Mouse (Mus musculus): ENCODE data around the gene Aox1. TPM values are rescaled to one million over a fixed set of nuclear protein-coding genes. Genes with fewer than 3 reads are reported as not detected.

Gene Aox1
- polyA plus RNA-seq, 1 experiment from 2014 or later: 0.36 TPM

DNA sequence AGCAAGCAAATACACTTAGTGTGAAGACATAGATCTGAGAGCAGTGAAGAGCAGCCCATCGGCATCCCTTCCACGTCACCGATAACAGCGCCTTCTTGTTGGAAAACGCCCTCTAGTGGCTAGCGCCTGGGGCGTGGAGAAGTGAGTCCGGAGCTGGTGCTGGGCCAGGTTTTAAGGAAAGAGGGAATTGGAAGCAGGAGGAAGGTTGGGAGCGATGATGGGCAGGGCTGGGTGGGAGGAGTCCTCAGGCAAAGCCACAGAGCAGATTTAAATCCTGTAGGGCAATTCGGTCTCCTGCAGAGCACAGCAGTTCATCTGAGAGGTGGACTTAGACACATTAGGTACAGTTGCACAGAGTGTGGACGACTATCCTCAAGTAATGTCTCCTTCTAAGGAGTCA, 83.1 kb downstream of the Aox1 start, which contains the start of gene Aox3:
Aox3 (plus strand) TSS at position 251 of the 400 bp plus-strand sequence.
- no peak within 1 kb of the TSS for H3K27ac ChIP-seq (ENCODE audit: low read depth, low read length)
- no peaks in the 10 kb centered on the region for H3K27me3 ChIP-seq (replicated peaks; ENCODE audit: control insufficient read depth, insufficient read depth, low read length)
- no peaks in the 10 kb centered on the region for H3K4me1 ChIP-seq (ENCODE audit: control insufficient read depth, insufficient read depth, low read depth, low read length)
- no peaks in the 10 kb centered on the region for H3K36me3 ChIP-seq (ENCODE audit: control insufficient read depth, insufficient read depth, low read length)
- ATAC-seq: peak; percentile 88
- H3K9ac ChIP-seq (ENCODE audit: low read depth, low read length): no peak within 1 kb of the TSS
- 0 out of 2 replicates have a peak within 1 kb of the TSS, but pooled peaks have one; percentile 7 for H3K4me3 ChIP-seq (ENCODE audit: low read length)
- no peaks in the 10 kb centered on the region for H3K9me3 ChIP-seq (ENCODE audit: control insufficient read depth, low read length)
- WGBS: 13% methylated on average over 11 of the region's 11 CpGs
- H3K4me2 ChIP-seq (ENCODE audit: low read length): peak within 1 kb of the TSS; percentile 36

DNA sequence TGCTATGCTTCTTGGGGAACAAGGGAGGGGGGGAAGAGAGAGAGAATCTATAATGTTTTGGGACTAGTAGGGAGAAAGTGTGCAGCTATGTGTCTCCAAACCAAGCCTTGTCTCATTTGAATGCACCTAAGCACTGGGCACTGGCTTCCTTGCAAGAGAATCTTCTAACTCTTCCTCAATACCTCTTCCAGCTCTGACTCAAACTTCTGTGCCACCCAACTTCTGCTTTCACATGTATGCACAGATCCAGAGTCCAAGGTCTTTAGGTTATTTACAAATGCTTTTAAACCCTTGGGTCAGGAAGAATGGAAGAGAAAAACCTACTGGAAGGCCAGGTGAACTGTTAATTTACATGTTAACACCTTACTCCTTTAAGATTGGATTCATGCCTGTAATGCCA, 83.7 kb downstream of the Aox1 start:
- H3K27ac ChIP-seq (ENCODE audit: low read depth, low read length): no peak overlapping the region
- H3K27me3 ChIP-seq (replicated peaks; ENCODE audit: control insufficient read depth, insufficient read depth, low read length): no peaks in the 10 kb centered on the region
- no peaks in the 10 kb centered on the region for H3K4me1 ChIP-seq (ENCODE audit: control insufficient read depth, insufficient read depth, low read depth, low read length)
- H3K36me3 ChIP-seq (ENCODE audit: control insufficient read depth, insufficient read depth, low read length): no peaks in the 10 kb centered on the region
- no peak overlapping the region for H3K4me2 ChIP-seq (ENCODE audit: low read length)
- no peak overlapping the region for H3K9ac ChIP-seq (ENCODE audit: low read depth, low read length)
- no peak for ATAC-seq
- no peaks in the 10 kb centered on the region for H3K9me3 ChIP-seq (ENCODE audit: control insufficient read depth, low read length)
- no peak overlapping the region for H3K4me3 ChIP-seq (ENCODE audit: low read length)

DNA sequence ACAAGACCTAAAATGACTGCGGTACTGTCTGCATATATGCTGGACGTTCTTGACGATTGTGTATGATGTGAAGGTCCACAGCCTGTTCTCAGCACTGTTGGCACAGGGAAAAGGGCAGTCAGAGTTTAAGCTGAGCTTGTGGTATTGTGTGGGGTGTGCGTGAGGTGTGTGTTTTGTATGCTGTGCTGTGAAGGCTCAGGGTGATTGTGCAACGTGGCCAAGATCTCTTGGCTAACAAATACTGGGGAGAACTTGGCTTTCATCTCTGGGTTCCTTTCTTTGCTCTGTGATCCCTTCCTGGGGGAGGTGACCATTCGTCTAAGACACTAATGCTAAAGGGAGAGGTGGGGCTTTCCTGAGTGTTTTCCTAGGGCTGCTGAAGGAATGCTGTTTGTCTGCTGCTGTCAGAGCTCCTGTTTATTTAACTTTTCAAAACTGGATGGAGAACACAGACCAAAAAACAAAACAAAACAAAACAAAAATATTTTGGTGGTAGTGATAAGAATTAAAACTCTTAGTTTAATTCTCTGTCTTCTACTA, 84.4 kb downstream of the Aox1 start:
- no peak for ATAC-seq

DNA sequence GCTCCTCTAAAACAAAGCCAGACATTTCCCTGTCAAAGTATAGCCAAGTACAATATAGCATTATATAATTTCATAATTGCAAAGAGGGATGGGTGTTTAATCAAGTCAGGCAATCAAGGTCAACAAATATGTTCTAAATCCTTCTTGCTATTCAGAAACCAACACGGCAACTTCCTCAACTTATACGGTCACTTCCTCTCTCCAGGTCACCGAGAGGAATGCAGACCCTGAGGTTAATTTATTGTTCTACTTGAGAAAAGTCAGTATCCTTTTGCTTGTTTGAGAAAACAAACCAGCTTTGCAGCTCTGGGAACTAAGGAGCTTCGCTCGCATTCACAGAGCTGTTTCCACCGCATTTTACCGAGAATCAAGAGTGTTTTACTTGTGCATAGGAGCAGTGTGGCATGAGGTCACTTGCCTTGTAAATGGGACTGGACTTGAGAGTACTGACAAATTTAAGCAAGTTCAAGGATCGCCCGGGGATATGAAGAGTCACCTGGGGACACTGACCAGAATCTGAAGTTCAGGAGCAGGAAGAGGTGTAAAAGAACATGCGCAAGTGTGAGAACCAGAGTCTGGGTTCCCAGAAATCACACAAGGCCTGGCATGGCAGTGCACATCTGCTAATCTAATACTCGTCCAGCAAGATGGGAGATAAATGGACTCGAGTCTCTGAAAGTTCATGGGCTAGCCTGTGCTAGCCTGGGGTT, 85.1 kb downstream of the Aox1 start:
- no peak for ATAC-seq
- no peak overlapping the region for H3K9ac ChIP-seq (ENCODE audit: low read depth, low read length)
- H3K9me3 ChIP-seq (ENCODE audit: control insufficient read depth, low read length): no peaks in the 10 kb centered on the region
- H3K4me2 ChIP-seq (ENCODE audit: low read length): no peak overlapping the region
- H3K36me3 ChIP-seq (ENCODE audit: control insufficient read depth, insufficient read depth, low read length): no peaks in the 10 kb centered on the region
- 77% methylated on average over 12 of the region's 12 CpGs for WGBS
- H3K27me3 ChIP-seq (replicated peaks; ENCODE audit: control insufficient read depth, insufficient read depth, low read length): no peaks in the 10 kb centered on the region
- H3K27ac ChIP-seq (ENCODE audit: low read depth, low read length): no peak overlapping the region
- H3K4me1 ChIP-seq (ENCODE audit: control insufficient read depth, insufficient read depth, low read depth, low read length): no peaks in the 10 kb centered on the region
- no peak overlapping the region for H3K4me3 ChIP-seq (ENCODE audit: low read length)

More for the DNA sequence above, 84.4 kb downstream of the Aox1 start:
- 77% methylated on average over 6 of the region's 6 CpGs for WGBS
- Histone ChIP-seq H3K9me3 (ENCODE audit: control insufficient read depth, low read length) (no peaks in the 10 kb centered on the region), H3K9ac (ENCODE audit: low read depth, low read length) (no peak overlapping the region), H3K4me3 (ENCODE audit: low read length) (no peak overlapping the region), H3K4me1 (ENCODE audit: control insufficient read depth, insufficient read depth, low read depth, low read length) (no peaks in the 10 kb centered on the region), H3K27ac (ENCODE audit: low read depth, low read length) (no peak overlapping the region), H3K4me2 (ENCODE audit: low read length) (no peak overlapping the region), H3K27me3 (replicated peaks; ENCODE audit: control insufficient read depth, insufficient read depth, low read length) (no peaks in the 10 kb centered on the region), H3K36me3 (ENCODE audit: control insufficient read depth, insufficient read depth, low read length) (no peaks in the 10 kb centered on the region)

DNA sequence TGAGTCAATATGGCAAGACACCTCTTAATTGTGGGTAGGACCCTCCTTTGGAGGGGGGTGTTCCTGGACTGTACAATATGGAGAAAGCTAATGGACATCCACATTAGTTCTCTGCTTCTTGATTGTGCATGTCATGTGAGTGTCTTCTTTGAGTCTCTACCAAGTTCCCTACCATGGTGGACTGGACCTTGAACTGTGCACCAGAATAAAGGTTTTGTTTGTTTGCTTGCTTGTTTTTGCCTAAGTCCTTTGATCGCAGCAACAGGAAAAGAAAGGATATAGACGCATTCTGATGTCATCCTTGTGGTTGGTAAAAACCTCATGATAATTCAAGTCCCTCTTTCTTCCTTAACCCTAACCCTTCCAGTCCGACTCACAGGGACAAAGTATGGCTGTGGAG, 88.5 kb downstream of the Aox1 start:
- WGBS: 92% methylated on average over 3 of the region's 3 CpGs

DNA sequence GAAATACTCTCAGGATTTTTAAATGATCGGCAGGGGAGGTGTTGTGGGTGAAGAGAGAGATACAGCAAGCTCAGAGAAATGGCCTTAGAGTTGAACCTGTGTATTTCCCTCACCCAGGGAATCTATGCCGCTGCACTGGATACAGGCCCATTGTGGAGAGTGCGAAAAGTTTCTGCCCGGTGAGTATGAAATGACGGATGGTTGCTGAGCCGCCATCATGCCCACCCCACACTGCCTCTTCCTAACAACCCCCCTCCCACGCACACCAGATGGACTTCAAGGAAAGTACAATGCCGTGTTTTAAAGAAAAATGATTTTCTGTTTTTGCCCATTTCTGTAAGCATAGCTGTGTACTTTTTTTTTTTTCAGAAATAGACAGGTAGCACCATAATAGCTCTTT, 95.2 kb downstream of the Aox1 start:
- Histone ChIP-seq H3K9ac (ENCODE audit: low read depth, low read length) (no peak overlapping the region), H3K27ac (ENCODE audit: low read depth, low read length) (no peak overlapping the region), H3K27me3 (replicated peaks; ENCODE audit: control insufficient read depth, insufficient read depth, low read length) (no peaks in the 10 kb centered on the region), H3K36me3 (ENCODE audit: control insufficient read depth, insufficient read depth, low read length) (no peaks in the 10 kb centered on the region), H3K9me3 (ENCODE audit: control insufficient read depth, low read length) (no peaks in the 10 kb centered on the region), H3K4me2 (ENCODE audit: low read length) (no peak overlapping the region), H3K4me3 (ENCODE audit: low read length) (no peak overlapping the region), H3K4me1 (ENCODE audit: control insufficient read depth, insufficient read depth, low read depth, low read length) (no peaks in the 10 kb centered on the region)
- no peak for ATAC-seq
- WGBS: 87% methylated on average over 8 of the region's 8 CpGs

More for the DNA sequence above, 88.5 kb downstream of the Aox1 start:
- H3K4me1 ChIP-seq (ENCODE audit: control insufficient read depth, insufficient read depth, low read depth, low read length): no peaks in the 10 kb centered on the region
- H3K9me3 ChIP-seq (ENCODE audit: control insufficient read depth, low read length): no peaks in the 10 kb centered on the region
- H3K36me3 ChIP-seq (ENCODE audit: control insufficient read depth, insufficient read depth, low read length): no peaks in the 10 kb centered on the region
- no peak for ATAC-seq
- H3K4me2 ChIP-seq (ENCODE audit: low read length): no peak overlapping the region
- H3K4me3 ChIP-seq (ENCODE audit: low read length): no peak overlapping the region
- no peak overlapping the region for H3K9ac ChIP-seq (ENCODE audit: low read depth, low read length)
- no peaks in the 10 kb centered on the region for H3K27me3 ChIP-seq (replicated peaks; ENCODE audit: control insufficient read depth, insufficient read depth, low read length)
- no peak overlapping the region for H3K27ac ChIP-seq (ENCODE audit: low read depth, low read length)

DNA sequence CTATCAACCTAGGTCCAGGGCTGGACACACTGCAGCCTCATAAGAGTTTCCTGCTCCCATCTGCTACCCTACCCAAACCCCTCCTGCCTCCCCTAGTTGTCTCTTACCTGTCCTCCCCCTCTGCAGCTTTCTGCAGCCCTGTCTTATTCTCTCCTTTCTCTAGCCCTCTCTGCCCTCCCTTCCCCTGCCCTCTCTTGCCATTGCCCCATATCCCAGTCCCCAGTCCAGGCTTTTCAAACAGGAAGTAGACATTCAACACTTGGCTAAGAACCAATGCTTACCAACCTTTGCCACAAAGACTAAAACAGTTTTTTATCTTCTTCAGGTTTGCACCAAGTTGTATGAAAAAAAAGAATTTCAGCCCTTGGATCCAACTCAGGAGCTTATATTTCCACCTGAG, 108.2 kb downstream of the Aox1 start:
- H3K4me3 ChIP-seq (ENCODE audit: low read length): no peak overlapping the region
- H3K27ac ChIP-seq (ENCODE audit: low read depth, low read length): no peak overlapping the region
- H3K9ac ChIP-seq (ENCODE audit: low read depth, low read length): no peak overlapping the region
- no peak for ATAC-seq
- H3K9me3 ChIP-seq (ENCODE audit: control insufficient read depth, low read length): no peaks in the 10 kb centered on the region
- no peak overlapping the region for H3K4me2 ChIP-seq (ENCODE audit: low read length)
- no peaks in the 10 kb centered on the region for H3K4me1 ChIP-seq (ENCODE audit: control insufficient read depth, insufficient read depth, low read depth, low read length)
- H3K36me3 ChIP-seq (ENCODE audit: control insufficient read depth, insufficient read depth, low read length): no peaks in the 10 kb centered on the region
- H3K27me3 ChIP-seq (replicated peaks; ENCODE audit: control insufficient read depth, insufficient read depth, low read length): no peaks in the 10 kb centered on the region

DNA sequence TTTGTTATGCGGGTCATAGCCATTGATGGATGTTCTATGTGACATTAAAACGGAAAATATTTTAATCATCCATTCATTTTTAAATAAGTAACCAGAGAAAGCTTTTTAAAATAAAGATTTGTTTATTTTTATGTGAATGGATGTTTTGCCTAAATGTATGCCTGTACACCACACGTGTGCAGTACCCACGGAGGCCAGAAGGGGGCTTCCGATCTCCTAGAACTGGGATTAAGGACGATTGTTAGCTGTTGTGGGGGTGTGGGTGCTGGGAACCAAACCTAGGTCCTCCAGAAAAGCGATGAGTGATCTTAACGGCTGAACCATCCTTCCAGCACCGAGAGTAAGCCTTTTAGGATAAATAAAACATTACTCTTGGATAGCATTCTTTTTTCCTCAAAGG, 109.3 kb downstream of the Aox1 start:
- Histone ChIP-seq H3K27me3 (replicated peaks; ENCODE audit: control insufficient read depth, insufficient read depth, low read length) (no peaks in the 10 kb centered on the region), H3K27ac (ENCODE audit: low read depth, low read length) (no peak overlapping the region), H3K4me1 (ENCODE audit: control insufficient read depth, insufficient read depth, low read depth, low read length) (no peaks in the 10 kb centered on the region), H3K4me3 (ENCODE audit: low read length) (no peak overlapping the region), H3K9me3 (ENCODE audit: control insufficient read depth, low read length) (no peaks in the 10 kb centered on the region), H3K9ac (ENCODE audit: low read depth, low read length) (no peak overlapping the region), H3K36me3 (ENCODE audit: control insufficient read depth, insufficient read depth, low read length) (no peaks in the 10 kb centered on the region), H3K4me2 (ENCODE audit: low read length) (no peak overlapping the region)
- ATAC-seq: no peak
- 89% methylated on average over 9 of the region's 9 CpGs for WGBS

DNA sequence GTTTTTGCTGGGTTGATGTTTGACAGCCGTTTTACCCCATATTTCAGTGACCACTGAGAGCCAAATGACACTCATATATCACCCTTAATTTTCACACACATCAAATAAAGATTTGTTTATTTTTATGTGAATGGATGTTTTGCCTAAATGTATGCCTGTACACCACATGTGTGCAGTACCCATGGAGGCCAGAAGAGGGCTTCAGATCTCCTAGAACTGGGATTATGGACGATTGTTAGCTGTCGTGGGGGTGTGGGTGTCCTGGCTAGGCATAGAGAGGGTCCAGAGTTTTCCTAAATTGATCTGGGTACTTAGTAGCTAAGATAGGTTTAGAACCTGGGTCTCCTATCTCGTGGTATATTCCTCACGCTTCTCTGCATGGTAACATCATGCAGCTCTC, 110.9 kb downstream of the Aox1 start:
- no peak overlapping the region for H3K4me3 ChIP-seq (ENCODE audit: low read length)
- 93% methylated on average over 5 of the region's 5 CpGs for WGBS
- no peak overlapping the region for H3K4me2 ChIP-seq (ENCODE audit: low read length)
- H3K9me3 ChIP-seq (ENCODE audit: control insufficient read depth, low read length): no peaks in the 10 kb centered on the region
- no peak overlapping the region for H3K27ac ChIP-seq (ENCODE audit: low read depth, low read length)
- no peaks in the 10 kb centered on the region for H3K36me3 ChIP-seq (ENCODE audit: control insufficient read depth, insufficient read depth, low read length)
- no peaks in the 10 kb centered on the region for H3K4me1 ChIP-seq (ENCODE audit: control insufficient read depth, insufficient read depth, low read depth, low read length)
- no peak for ATAC-seq
- H3K27me3 ChIP-seq (replicated peaks; ENCODE audit: control insufficient read depth, insufficient read depth, low read length): no peaks in the 10 kb centered on the region
- no peak overlapping the region for H3K9ac ChIP-seq (ENCODE audit: low read depth, low read length)
